Mouse (Mus musculus) liver, postnatal 0 days (tissue): ENCODE data around the gene Luzp2.

Experiments
- CTCF ChIP-seq: sonication (generic); IDR thresholded peaks from 2 replicates; pipeline ENCODE4 v1.5.1; 2016; ENCODE audit warnings: antibody characterized with exemption, low read depth
- EP300 ChIP-seq: IDR thresholded peaks from 2 replicates; pipeline ENCODE4 v1.6.1; 2016; ENCODE audit warnings: antibody characterized with exemption, low read depth, mild to moderate bottlenecking

GRCm38 (mm10) chr7:54835372-54835851 is at the start of gene Luzp2:
- TF ChIP-seq CTCF (no peak), EP300 (no peak)
